Mouse (Mus musculus) midbrain, postnatal 0 days (tissue): ENCODE results near the gene Iqcd. TPM values are rescaled to one million over a fixed set of nuclear protein-coding genes. Genes with fewer than 3 reads are reported as not detected.

ENCODE experiments used
- ATAC-seq: fragments of 200-750 bp; cut with Nextera tagmentation; 2 replicates; pipeline ENCODE4 v1.8.0; 2017; ENCODE audit warnings: moderate number of reproducible peaks, mild to moderate bottlenecking, moderate TSS enrichment, moderate library complexity; ENCODE audit not compliant: low FRiP score
- DNase-seq: peaks from one replicate; pipeline ENCODE4 v3.0.0-alpha.2; 2015; ENCODE audit warnings: low spot score
- H3K27ac ChIP-seq: fragments of 300-500 bp; sonication (generic); 2 replicates; pipeline ENCODE4 v1.5.1; 2014; ENCODE audit warnings: low read depth, mild to moderate bottlenecking, low read length, mixed read lengths
- H3K27me3 ChIP-seq: fragments of 300-500 bp; sonication (generic); 2 replicates; pipeline ENCODE4 v1.6.1; 2014; ENCODE audit warnings: low read length, control low read depth, mixed read lengths; ENCODE audit not compliant: insufficient read depth
- H3K36me3 ChIP-seq: fragments of 300-500 bp; sonication (generic); 2 replicates; pipeline ENCODE4 v1.6.1; 2014; ENCODE audit warnings: low read length, control low read depth, mixed read lengths; ENCODE audit not compliant: insufficient read depth
- H3K4me1 ChIP-seq: fragments of 300-500 bp; sonication (generic); 2 replicates; pipeline ENCODE4 v1.6.1; 2014; ENCODE audit warnings: mild to moderate bottlenecking, control low read depth, antibody characterized with exemption, low read length, mixed read lengths; ENCODE audit not compliant: insufficient read depth
- H3K4me2 ChIP-seq: fragments of 300-500 bp; sonication (generic); 2 replicates; pipeline ENCODE4 v1.6.1; 2014; ENCODE audit warnings: low read depth, mild to moderate bottlenecking, low read length, mixed read lengths; ENCODE audit not compliant: poor library complexity, severe bottlenecking
- H3K4me3 ChIP-seq: fragments of 300-500 bp; sonication (generic); 2 replicates; pipeline ENCODE4 v1.5.1; 2014; ENCODE audit warnings: low read depth, mild to moderate bottlenecking, low read length, moderate library complexity
- H3K9ac ChIP-seq: fragments of 300-500 bp; sonication (generic); replicated peaks from 2 replicates; pipeline ENCODE4 v1.6.1; 2014; ENCODE audit warnings: mild to moderate bottlenecking, low read length, moderate library complexity, mixed read lengths; ENCODE audit not compliant: poor library complexity, severe bottlenecking
- H3K9me3 ChIP-seq: fragments of 300-500 bp; sonication (generic); 2 replicates; pipeline ENCODE4 v1.6.1; 2016; ENCODE audit warnings: low read length, control low read depth
- CTCF ChIP-seq: IDR thresholded peaks from 2 replicates; pipeline ENCODE4 v1.5.1; 2016; ENCODE audit warnings: antibody characterized with exemption, mild to moderate bottlenecking
- WGBS: fragments of 180-500 bp; shearing (Covaris S2); extraction: QIAGEN DNeasy Blood & Tissue Kit; methylation state at CpG from one replicate; pipeline ENCODE4 v1.1.7; 2014; 5-methylcytosine and 5-hydroxymethylcytosine counted together
- polyA plus RNA-seq: library from polyadenylated mRNA; unstranded; fragments of >200 nt; fragmentation: Nextera tagmentation; extraction: Ambion mirVana; gene quantifications from 2 replicates; pipeline ENCODE4 v1.2.1, GENCODE M21; 2015
- total RNA-seq: library from RNA; depleted of rRNA; stranded (reverse); fragments of >200 nt; gene quantifications from 2 replicates; pipeline ENCODE4 v1.2.3, GENCODE M21; 2014

The Iqcd gene
- total and polyA plus RNA-seq, 2 experiments from 2014 or later = 1.3 to 1.5 TPM

- DNase-seq (no peak), ATAC-seq (no peak)
- Histone ChIP-seq H3K4me3 (no peak within 1 kb of the TSS), H3K4me1 (no peaks in the 10 kb centered on the region), H3K27ac (no peak within 1 kb of the TSS), H3K36me3 (no peaks in the 10 kb centered on the region), H3K27me3 (no peaks in the 10 kb centered on the region), H3K9me3 (no peaks in the 10 kb centered on the region), H3K9ac (no peak within 1 kb of the TSS), H3K4me2 (no peak within 1 kb of the TSS)
- no peak for TF ChIP-seq CTCF
- 44% methylated on average over 9 of the region's 9 CpGs for WGBS
Observed at GRCm38 (mm10) chr5:120634131-120634530, 45.3 kb downstream of the Iqcd start, which contains the start of gene Cfap73. Gene Cfap73 (minus strand): TSS chr5:120634235.

GRCm38 (mm10) chr5:120634860-120635259 is 46.0 kb downstream of the Iqcd start:
- Histone ChIP-seq H3K4me3 (no peak overlapping the region), H3K9me3 (no peaks in the 10 kb centered on the region), H3K36me3 (no peaks in the 10 kb centered on the region), H3K27ac (no peak overlapping the region), H3K27me3 (no peaks in the 10 kb centered on the region), H3K4me1 (no peaks in the 10 kb centered on the region), H3K4me2 (no peak overlapping the region), H3K9ac (no peak overlapping the region)
- WGBS = 54% methylated on average over 5 of the region's 5 CpGs
- DNase-seq (no peak), ATAC-seq (no peak)
- TF ChIP-seq CTCF = no peak

GRCm38 (mm10) chr5:120635633-120636032 is 46.8 kb downstream of the Iqcd start:
- H3K36me3 ChIP-seq = no peaks in the 10 kb centered on the region
- no peak overlapping the region for H3K4me2 ChIP-seq
- H3K4me3 ChIP-seq = no peak overlapping the region
- DNase-seq = no peak
- no peak overlapping the region for H3K27ac ChIP-seq
- no peak for TF ChIP-seq CTCF
- no peaks in the 10 kb centered on the region for H3K9me3 ChIP-seq
- 86% methylated on average over 5 of the region's 5 CpGs for WGBS
- no peaks in the 10 kb centered on the region for H3K27me3 ChIP-seq
- no peak for ATAC-seq
- no peak overlapping the region for H3K9ac ChIP-seq
- H3K4me1 ChIP-seq = no peaks in the 10 kb centered on the region

- DNase-seq = no peak
- H3K9me3 ChIP-seq = no peaks in the 10 kb centered on the region
- no peak for TF ChIP-seq CTCF
- no peaks in the 10 kb centered on the region for H3K4me1 ChIP-seq
- H3K4me3 ChIP-seq = no peak overlapping the region
- H3K27ac ChIP-seq = no peak overlapping the region
- H3K27me3 ChIP-seq = no peaks in the 10 kb centered on the region
- no peak overlapping the region for H3K9ac ChIP-seq
- ATAC-seq = no peak
- 88% methylated on average over 7 of the region's 7 CpGs for WGBS
- H3K4me2 ChIP-seq = no peak overlapping the region
- no peaks in the 10 kb centered on the region for H3K36me3 ChIP-seq
Observed at GRCm38 (mm10) chr5:120640094-120640493, 51.3 kb downstream of the Iqcd start.

GRCm38 (mm10) chr5:120643365-120644085 is 54.7 kb downstream of the Iqcd start:
- 63% methylated on average over 14 of the region's 14 CpGs for WGBS
- H3K9me3 ChIP-seq = no peaks in the 10 kb centered on the region
- no peak for TF ChIP-seq CTCF
- H3K27ac ChIP-seq = no peak overlapping the region
- no peaks in the 10 kb centered on the region; the same call in 1 of the 2 replicates for H3K27me3 ChIP-seq
- H3K4me2 ChIP-seq = no peak overlapping the region
- no peaks in the 10 kb centered on the region for H3K4me1 ChIP-seq
- no peak overlapping the region for H3K4me3 ChIP-seq
- no peak overlapping the region for H3K9ac ChIP-seq
- H3K36me3 ChIP-seq = no peaks in the 10 kb centered on the region
- ATAC-seq (no peak), DNase-seq (peak; percentile 41)

- no peak for DNase-seq
- no peak overlapping the region for H3K27ac ChIP-seq
- no peak for TF ChIP-seq CTCF
- no peak for ATAC-seq
- 88% methylated on average over 3 of the region's 3 CpGs for WGBS
- no peaks in the 10 kb centered on the region for H3K36me3 ChIP-seq
- H3K27me3 ChIP-seq = peaks cover 5% of the 10 kb centered on the region; the same call in 1 of the 2 replicates
- H3K9ac ChIP-seq = no peak overlapping the region
- no peaks in the 10 kb centered on the region for H3K9me3 ChIP-seq
- peaks cover 6% of the 10 kb centered on the region; the same call in 1 of the 2 replicates for H3K4me1 ChIP-seq
- no peak overlapping the region for H3K4me3 ChIP-seq
- no peak overlapping the region for H3K4me2 ChIP-seq
Observed at GRCm38 (mm10) chr5:120644227-120644626, 55.4 kb downstream of the Iqcd start.
